Mouse (Mus musculus) ES-E14 (cell line): ENCODE data around the gene Ube3b.
A peak's percentile ranks its signal among the peaks of the same experiment; 100 is the strongest.

ENCODE experiments used
- HCFC1 ChIP-seq: IDR thresholded peaks from 2 replicates; pipeline ENCODE4 v1.6.1; 2012; ENCODE audit warnings: low read length, inconsistent platforms, borderline replicate concordance; ENCODE audit not compliant: insufficient read depth
- ZNF384 ChIP-seq: IDR thresholded peaks from 2 replicates; pipeline ENCODE4 v1.6.1; 2012; ENCODE audit warnings: low read depth, low read length, inconsistent platforms

- TF ChIP-seq ZNF384: peak; percentile 57; the same call in 1 of the 2 replicates
- no peak for TF ChIP-seq HCFC1
These were observed 2.1 kb upstream of the Ube3b start for GRCm38 (mm10) chr5:114378177-114378920.
